Mouse (Mus musculus) intestine, postnatal 0 days (tissue): ENCODE results near the gene Sh2d7. TPM values are rescaled to one million over a fixed set of nuclear protein-coding genes. Genes with fewer than 3 reads are reported as not detected.
"Not testable (repeated sequence)": the region's sequence is repeated elsewhere in the genome, so short reads cannot be mapped to it uniquely, and the experiment has no call there.

Experiments
- ATAC-seq: fragments of 200-750 bp; cut with Nextera tagmentation; 2 replicates; pipeline ENCODE4 v1.8.0; 2017; ENCODE audit warnings: mild to moderate bottlenecking, moderate TSS enrichment, moderate library complexity
- H3K27ac ChIP-seq: fragments of 300-500 bp; sonication (generic); 2 replicates; pipeline ENCODE4 v1.5.1; 2014; ENCODE audit warnings: mild to moderate bottlenecking, low read depth, low read length, moderate library complexity
- H3K27me3 ChIP-seq: fragments of 300-500 bp; sonication (generic); replicated peaks from 2 replicates; pipeline ENCODE4 v1.6.1; 2014; ENCODE audit warnings: low read length, mixed read lengths; ENCODE audit not compliant: control insufficient read depth, insufficient read depth
- H3K36me3 ChIP-seq: fragments of 300-500 bp; sonication (generic); 2 replicates; pipeline ENCODE4 v1.6.1; 2014; ENCODE audit warnings: mild to moderate bottlenecking, moderate library complexity; ENCODE audit not compliant: control insufficient read depth, insufficient read depth
- H3K4me1 ChIP-seq: fragments of 300-500 bp; sonication (generic); replicated peaks from 2 replicates; pipeline ENCODE4 v1.6.1; 2014; ENCODE audit warnings: antibody characterized with exemption, low read length, mixed read lengths; ENCODE audit not compliant: control insufficient read depth, insufficient read depth
- H3K4me2 ChIP-seq: fragments of 300-500 bp; sonication (generic); replicated peaks from 2 replicates; pipeline ENCODE4 v1.6.1; 2014; ENCODE audit warnings: low read depth, mild to moderate bottlenecking, moderate library complexity
- H3K4me3 ChIP-seq: fragments of 300-500 bp; sonication (generic); 2 replicates; pipeline ENCODE4 v1.5.1; 2014; ENCODE audit warnings: low read depth, low read length
- H3K9ac ChIP-seq: fragments of 300-500 bp; sonication (generic); 2 replicates; pipeline ENCODE4 v1.6.1; 2014; ENCODE audit warnings: mild to moderate bottlenecking, low read depth, low read length
- H3K9me3 ChIP-seq: fragments of 300-500 bp; sonication (generic); 2 replicates; pipeline ENCODE4 v1.6.1; 2016; ENCODE audit warnings: mixed run types; ENCODE audit not compliant: control insufficient read depth
- CTCF ChIP-seq: sonication (generic); IDR thresholded peaks from 2 replicates; pipeline ENCODE4 v1.5.1; 2016; ENCODE audit warnings: low read depth, mild to moderate bottlenecking, control low read depth, antibody characterized with exemption, moderate library complexity
- WGBS: fragments of 180-500 bp; shearing (Covaris S2); extraction: QIAGEN DNeasy Blood & Tissue Kit; methylation state at CpG from one replicate; pipeline ENCODE4 v1.1.7; 2014; 5-methylcytosine and 5-hydroxymethylcytosine counted together
- polyA plus RNA-seq: library from polyadenylated mRNA; unstranded; fragments of >200 nt; fragmentation: Nextera tagmentation; extraction: Ambion mirVana; gene quantifications from 2 replicates; pipeline ENCODE4 v1.2.1, GENCODE M21; 2015

Gene Sh2d7
- polyA plus RNA-seq, 1 experiment from 2014 or later: not detected

GRCm38 (mm10) chr9:54560831-54561601, 22.2 kb downstream of the Sh2d7 start:
- no peaks in the 10 kb centered on the region for H3K9me3 ChIP-seq
- H3K9ac ChIP-seq: no peak overlapping the region
- no peak overlapping the region for H3K4me3 ChIP-seq
- 88% methylated on average over 8 of the region's 8 CpGs for WGBS
- no peak for ATAC-seq
- TF ChIP-seq CTCF: no peak
- H3K27ac ChIP-seq: no peak overlapping the region
- no peaks in the 10 kb centered on the region for H3K36me3 ChIP-seq
- H3K4me1 ChIP-seq: no peaks in the 10 kb centered on the region
- no peak overlapping the region for H3K4me2 ChIP-seq
- H3K27me3 ChIP-seq: no peaks in the 10 kb centered on the region; the same call in 1 of the 2 replicates

GRCm38 (mm10) chr9:54566958-54567357, 28.2 kb downstream of the Sh2d7 start:
- Histone ChIP-seq H3K9ac (no peak overlapping the region), H3K27ac (no peak overlapping the region), H3K4me2 (no peak overlapping the region), H3K4me3 (no peak overlapping the region), H3K27me3 (no peaks in the 10 kb centered on the region), H3K9me3 (no peaks in the 10 kb centered on the region), H3K36me3 (no peaks in the 10 kb centered on the region), H3K4me1 (no peaks in the 10 kb centered on the region)
- WGBS: 45% methylated on average over 4 of the region's 4 CpGs
- ATAC-seq: no peak
- TF ChIP-seq CTCF: no peak

GRCm38 (mm10) chr9:54568732-54569131, 29.9 kb downstream of the Sh2d7 start:
- TF ChIP-seq CTCF: peak; percentile 53
- no peak overlapping the region for H3K27ac ChIP-seq
- no peak overlapping the region for H3K4me2 ChIP-seq
- no peaks in the 10 kb centered on the region for H3K4me1 ChIP-seq
- H3K9me3 ChIP-seq: no peaks in the 10 kb centered on the region
- no peak overlapping the region for H3K9ac ChIP-seq
- H3K4me3 ChIP-seq: no peak overlapping the region
- no peaks in the 10 kb centered on the region for H3K27me3 ChIP-seq
- no peaks in the 10 kb centered on the region for H3K36me3 ChIP-seq
- WGBS: 26% methylated on average over 2 of the region's 2 CpGs
- ATAC-seq: no peak

- Histone ChIP-seq H3K4me1 (no peaks in the 10 kb centered on the region), H3K9me3 (no peaks in the 10 kb centered on the region), H3K27me3 (no peaks in the 10 kb centered on the region), H3K4me3 (no peak overlapping the region), H3K36me3 (no peaks in the 10 kb centered on the region), H3K27ac (peak overlapping the region; percentile 84), H3K9ac (no peak overlapping the region), H3K4me2 (peak overlapping the region; percentile 43; the same call in 1 of the 2 replicates)
- TF ChIP-seq CTCF: no peak
- WGBS: 28% methylated on average over 9 of the region's 9 CpGs
- peak; percentile 92 for ATAC-seq
Observed at GRCm38 (mm10) chr9:54571130-54571839, 32.5 kb downstream of the Sh2d7 start.

- Histone ChIP-seq H3K36me3 (no peaks in the 10 kb centered on the region), H3K27me3 (no peaks in the 10 kb centered on the region), H3K9ac (no peak overlapping the region), H3K4me1 (peaks cover 7% of the 10 kb centered on the region; the same call in 1 of the 2 replicates), H3K4me2 (no peak overlapping the region), H3K9me3 (no peaks in the 10 kb centered on the region), H3K4me3 (no peak overlapping the region), H3K27ac (no peak overlapping the region)
- WGBS: 47% methylated on average over 1 of the region's 1 CpGs
- no peak for TF ChIP-seq CTCF
- ATAC-seq: no peak
Observed at GRCm38 (mm10) chr9:54583712-54584111, 44.9 kb downstream of the Sh2d7 start.

- H3K27ac ChIP-seq, H3K9me3 ChIP-seq, H3K4me1 ChIP-seq, ATAC-seq, H3K36me3 ChIP-seq, H3K4me3 ChIP-seq, H3K27me3 ChIP-seq, H3K4me2 ChIP-seq, H3K9ac ChIP-seq: not testable (repeated sequence)
- 82% methylated on average over 2 of the region's 2 CpGs for WGBS
Observed at GRCm38 (mm10) chr9:54584127-54584526, 45.3 kb downstream of the Sh2d7 start.
